Mouse (Mus musculus): ENCODE results near the gene Ttc24. TPM values are rescaled to one million over a fixed set of nuclear protein-coding genes. Genes with fewer than 3 reads are reported as not detected.

Ttc24 gene
- not detected for total RNA-seq (2021)

- intact Hi-C loops (cut with DNase I): no loop called here
- no peak for DNase-seq (ENCODE audit: low spot score)
Measured at GRCm38 (mm10) chr3:88078204-88078603, at the start of gene Ttc24. Gene Ttc24, minus strand, starts transcription at chr3:88078304.

GRCm38 (mm10) chr3:88127636-88128035, 49.5 kb upstream of the Ttc24 start:
- DNase-seq (ENCODE audit: low spot score): no peak
- intact Hi-C loops (cut with DNase I): loop anchor here (2.0 kb wide), 1 partner anchor 37 kb away; no protein-coding TSS in a partner anchor

- DNase-seq (ENCODE audit: low spot score): no peak
- intact Hi-C loops (cut with DNase I): no loop called here
Measured at GRCm38 (mm10) chr3:88126181-88126580, 48.1 kb upstream of the Ttc24 start.

GRCm38 (mm10) chr3:88125195-88125594, 47.1 kb upstream of the Ttc24 start:
- intact Hi-C loops (cut with DNase I): no loop called here

GRCm38 (mm10) chr3:88121164-88122131, 43.3 kb upstream of the Ttc24 start:
- DNase-seq (ENCODE audit: low spot score): no peak
- intact Hi-C loops (cut with DNase I): loop anchor here (2.0 kb wide), 2 partner anchors 15 to 35 kb away; no protein-coding TSS in a partner anchor

More at GRCm38 (mm10) chr3:88125195-88125594, 47.1 kb upstream of the Ttc24 start:
- DNase-seq (ENCODE audit: low spot score): no peak

GRCm38 (mm10) chr3:88120117-88120651, 42.1 kb upstream of the Ttc24 start:
- peak; percentile 53 for DNase-seq (ENCODE audit: low spot score)
- intact Hi-C loops (cut with DNase I): loop anchor here (2.0 kb wide), 2 partner anchors 17 to 33 kb away; no protein-coding TSS in a partner anchor

- no peak for DNase-seq (ENCODE audit: low spot score)
- intact Hi-C loops (cut with DNase I): no loop called here
Measured at GRCm38 (mm10) chr3:88114396-88114795, 36.3 kb upstream of the Ttc24 start.

GRCm38 (mm10) chr3:88109126-88109525, 31.0 kb upstream of the Ttc24 start:
- DNase-seq (ENCODE audit: low spot score): no peak
- intact Hi-C loops (cut with DNase I): no loop called here

- intact Hi-C loops (cut with DNase I): no loop called here
- no peak for DNase-seq (ENCODE audit: low spot score)
Measured at GRCm38 (mm10) chr3:88106126-88106525, 28.0 kb upstream of the Ttc24 start.

GRCm38 (mm10) chr3:88102611-88103010, 24.5 kb upstream of the Ttc24 start:
- intact Hi-C loops (cut with DNase I): no loop called here
- no peak for DNase-seq (ENCODE audit: low spot score)

- no peak for DNase-seq (ENCODE audit: low spot score)
- intact Hi-C loops (cut with DNase I): no loop called here
Measured at GRCm38 (mm10) chr3:88102196-88102595, 24.1 kb upstream of the Ttc24 start.

- no peak for DNase-seq (ENCODE audit: low spot score)
- intact Hi-C loops (cut with DNase I): no loop called here
Measured at GRCm38 (mm10) chr3:88101736-88102135, 23.6 kb upstream of the Ttc24 start.

GRCm38 (mm10) chr3:88100251-88100650, 22.1 kb upstream of the Ttc24 start:
- intact Hi-C loops (cut with DNase I): no loop called here
- no peak for DNase-seq (ENCODE audit: low spot score)

GRCm38 (mm10) chr3:88097666-88098065, 19.6 kb upstream of the Ttc24 start:
- intact Hi-C loops (cut with DNase I): no loop called here
- no peak for DNase-seq (ENCODE audit: low spot score)

- intact Hi-C loops (cut with DNase I): no loop called here
- no peak for DNase-seq (ENCODE audit: low spot score)
Measured at GRCm38 (mm10) chr3:88094126-88094525, 16.0 kb upstream of the Ttc24 start.

GRCm38 (mm10) chr3:88090616-88091015, 12.5 kb upstream of the Ttc24 start:
- intact Hi-C loops (cut with DNase I): loop anchor here (2.0 kb wide), 1 partner anchor 38 kb away; no protein-coding TSS in a partner anchor
- no peak for DNase-seq (ENCODE audit: low spot score)

GRCm38 (mm10) chr3:88090106-88090505, 12.0 kb upstream of the Ttc24 start:
- DNase-seq (ENCODE audit: low spot score): no peak
- intact Hi-C loops (cut with DNase I): loop anchor here (2.0 kb wide), 1 partner anchor 39 kb away; no protein-coding TSS in a partner anchor

- DNase-seq (ENCODE audit: low spot score): no peak
- intact Hi-C loops (cut with DNase I): loop anchor here (2.0 to 5.0 kb wide), 4 partner anchors 33 to 155 kb away; no protein-coding TSS in a partner anchor
Measured at GRCm38 (mm10) chr3:88087688-88088087, 9.6 kb upstream of the Ttc24 start.

- intact Hi-C loops (cut with DNase I): loop anchor here (5.0 kb wide), 1 partner anchor 72 kb away; no protein-coding TSS in a partner anchor
- no peak for DNase-seq (ENCODE audit: low spot score)
Measured at GRCm38 (mm10) chr3:88085459-88085858, 7.4 kb upstream of the Ttc24 start.

GRCm38 (mm10) chr3:88084001-88084400, 5.9 kb upstream of the Ttc24 start:
- intact Hi-C loops (cut with DNase I): no loop called here
- no peak for DNase-seq (ENCODE audit: low spot score)

- no peak for DNase-seq (ENCODE audit: low spot score)
- intact Hi-C loops (cut with DNase I): no loop called here
Measured at GRCm38 (mm10) chr3:88082663-88083062, 4.6 kb upstream of the Ttc24 start.
